Mouse (Mus musculus) heart, postnatal 25 days (tissue): ENCODE results near the gene Rbm34. TPM values are rescaled to one million over a fixed set of nuclear protein-coding genes. Genes with fewer than 3 reads are reported as not detected.

Experiments used
- DNase-seq: peaks from one replicate; pipeline ENCODE4 v3.0.0; 2022; ENCODE audit warnings: low spot score
- intact Hi-C: fragments of 180-260 bp; cut with DNase I; formaldehyde crosslinking; loops from one replicate; pipeline ENCODE4 v1.15.1; 2025
- total RNA-seq, 2 experiments: library from RNA; stranded (reverse); gene quantifications; 2 replicates each; pipeline ENCODE4 v1.2.3; 2021

The Rbm34 gene
- total RNA-seq, 2 experiments from 2014 or later: 2.6 to 2.8 TPM

GRCm38 (mm10) chr8:126903224-126903895 lies 67.5 kb downstream of the Rbm34 start:
- intact Hi-C loops: no loop called here

GRCm38 (mm10) chr8:126901612-126902011 lies 69.3 kb downstream of the Rbm34 start:
- DNase-seq: no peak
- intact Hi-C loops: no loop called here

More at GRCm38 (mm10) chr8:126903224-126903895, 67.5 kb downstream of the Rbm34 start:
- DNase-seq: no peak

- no peak for DNase-seq
These were observed 69.8 kb downstream of the Rbm34 start for GRCm38 (mm10) chr8:126901049-126901448.

More at GRCm38 (mm10) chr8:126901049-126901448, 69.8 kb downstream of the Rbm34 start:
- intact Hi-C loops: no loop called here

Other genes with a start within 250 kb of the Rbm34 start
- 10 to 100 TPM; 76.2 to 76.4 TPM for gene Tomm20, start 25.2 kb downstream of the Rbm34 start, total RNA-seq
- 10 to 100 TPM; 30.9 to 31.6 TPM for gene Pard3, start 92.8 kb upstream of the Rbm34 start, total RNA-seq